Mouse (Mus musculus) forelimb bud, embryonic 11.5 days (tissue): ENCODE data around the gene Apoa2.
A peak's percentile ranks its signal among the peaks of the same experiment; 100 is the strongest.

Experiments used
- DNase-seq: peaks from one replicate; pipeline ENCODE4 v3.0.0-alpha.2; 2012; ENCODE audit warnings: low read depth, low spot score

Gene Apoa2

DNA sequence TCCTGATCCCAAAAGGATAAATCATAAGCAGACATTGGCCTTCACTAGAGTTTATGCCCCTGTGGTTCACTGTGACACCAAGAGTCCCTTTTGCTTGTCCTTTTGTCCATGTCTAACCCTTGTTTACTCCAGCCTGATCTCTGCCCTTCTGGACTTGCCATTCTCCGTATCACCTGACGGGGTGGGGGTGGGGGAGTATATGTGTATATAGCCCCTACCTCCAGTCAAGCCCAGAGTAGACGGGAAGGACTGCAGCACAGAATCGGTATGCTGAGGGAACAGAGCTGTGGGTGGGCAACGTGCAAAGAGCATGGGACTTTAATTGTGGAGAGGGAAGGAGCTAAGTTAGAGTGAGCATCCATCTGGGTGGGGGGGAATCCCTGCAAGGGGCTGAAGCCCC is at the start of gene Apoa2:
Apoa2 (plus strand) TSS at position 198 of the 400 bp plus-strand sequence.
- DNase-seq: no peak

DNA sequence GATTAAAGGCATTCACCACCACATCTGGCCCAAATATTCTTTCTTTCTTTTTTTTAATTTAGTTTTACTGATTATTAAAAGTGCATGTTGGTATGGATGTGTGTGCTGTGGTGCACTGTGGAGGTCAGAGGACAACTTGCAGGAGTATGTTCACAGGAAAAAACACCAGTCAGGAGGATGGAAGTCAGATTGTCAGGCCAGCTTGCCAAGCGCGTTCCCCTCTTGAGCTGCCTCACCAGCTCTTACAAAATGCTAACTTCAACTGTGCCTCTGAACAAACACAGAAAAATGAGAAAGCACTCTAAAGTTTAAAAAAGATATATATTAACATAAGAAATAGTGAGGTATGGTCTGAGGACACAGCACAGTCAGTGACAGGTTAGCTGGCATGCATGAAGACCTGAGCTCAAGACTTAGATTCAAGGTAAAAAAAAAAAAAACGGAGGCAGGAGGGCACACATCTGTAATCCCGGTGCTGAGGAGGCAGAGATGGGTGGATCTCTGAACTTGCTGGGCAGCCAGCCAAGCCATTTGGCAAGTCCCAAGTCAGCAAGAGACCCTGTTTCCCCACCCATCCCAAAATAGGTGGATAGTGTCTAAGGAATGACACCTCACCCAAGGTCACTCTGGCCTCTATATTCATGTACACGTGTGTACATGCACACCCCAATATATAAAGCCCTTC is 45.2 kb upstream of the Apoa2 start:
- no peak for DNase-seq

DNA sequence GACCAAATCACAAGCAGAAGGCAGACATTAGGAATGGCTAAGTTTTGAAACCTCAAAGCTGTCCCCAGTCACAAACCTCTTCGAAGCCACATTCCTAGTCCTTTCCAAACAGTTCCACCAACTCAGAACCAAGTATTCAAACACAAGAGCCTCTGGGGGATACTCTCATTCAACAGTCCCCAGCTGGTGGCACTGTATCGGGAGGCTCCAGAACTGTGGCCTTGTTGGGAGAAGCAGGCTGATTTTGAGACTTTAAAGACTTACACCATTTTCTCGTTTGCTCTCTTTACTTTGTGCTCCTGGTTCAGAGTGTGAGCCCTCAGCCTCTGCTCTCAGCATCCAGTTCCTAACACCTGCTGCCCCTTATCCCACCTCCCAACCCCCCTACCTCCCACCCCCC is 41.8 kb upstream of the Apoa2 start:
- no peak for DNase-seq

DNA sequence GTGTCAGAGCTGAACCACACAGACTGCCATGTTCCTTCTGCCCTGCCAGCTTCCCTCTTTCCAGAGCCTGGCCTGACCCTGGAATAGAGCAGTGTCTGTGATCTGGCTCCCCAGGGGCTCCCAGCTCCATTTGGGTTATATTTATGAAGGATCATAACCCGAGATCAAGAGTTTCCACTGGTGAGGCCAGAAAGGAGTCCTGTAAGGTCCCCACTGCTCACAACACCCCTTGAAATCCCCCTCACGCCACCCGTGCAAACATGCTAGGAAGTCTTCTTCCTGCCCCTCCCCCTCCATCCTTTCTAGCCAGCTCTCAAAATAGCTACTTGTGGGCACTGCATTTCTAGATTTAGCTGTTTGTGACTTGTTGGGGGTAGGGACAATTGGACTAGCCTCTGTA is 41.2 kb upstream of the Apoa2 start:
- DNase-seq: no peak

DNA sequence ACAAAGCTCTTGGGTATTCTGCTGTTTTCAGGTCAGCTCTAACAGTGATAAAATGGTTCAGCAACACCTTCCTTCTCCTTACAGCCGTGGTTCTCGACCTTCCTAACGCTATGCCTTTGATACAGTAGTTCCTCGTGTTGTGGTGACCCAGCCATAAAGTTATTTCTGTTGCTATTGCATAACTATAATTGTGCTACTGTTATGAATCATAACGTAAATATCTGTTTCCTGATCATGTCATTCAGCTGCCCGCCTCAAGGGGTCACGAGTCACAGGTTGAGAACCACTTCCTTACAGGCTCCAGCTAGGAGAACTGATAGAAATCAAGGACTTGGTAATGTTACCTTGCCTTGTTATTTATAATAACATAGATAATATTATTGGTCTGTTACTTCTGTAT is 40.5 kb upstream of the Apoa2 start:
- no peak for DNase-seq

DNA sequence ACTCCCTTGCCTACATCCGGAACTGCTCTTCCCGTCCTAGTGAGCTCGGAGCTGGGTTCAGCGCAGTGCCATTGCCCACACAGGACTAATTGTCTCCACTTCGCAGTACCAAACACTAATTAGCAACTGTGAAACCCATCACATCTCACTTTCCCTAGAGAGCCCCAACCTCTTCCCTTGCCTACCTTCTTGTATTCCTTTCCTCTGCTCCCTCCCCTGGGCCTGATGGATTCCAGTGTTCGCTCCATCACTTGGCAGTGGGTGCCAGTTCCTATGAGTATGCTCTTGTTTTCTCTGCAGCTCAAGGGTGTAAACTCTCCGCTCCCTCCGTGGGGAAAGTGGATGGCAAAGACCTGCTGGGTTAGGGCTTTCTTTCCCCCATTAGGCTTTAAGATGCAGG is 39.2 kb upstream of the Apoa2 start:
- no peak for DNase-seq

DNA sequence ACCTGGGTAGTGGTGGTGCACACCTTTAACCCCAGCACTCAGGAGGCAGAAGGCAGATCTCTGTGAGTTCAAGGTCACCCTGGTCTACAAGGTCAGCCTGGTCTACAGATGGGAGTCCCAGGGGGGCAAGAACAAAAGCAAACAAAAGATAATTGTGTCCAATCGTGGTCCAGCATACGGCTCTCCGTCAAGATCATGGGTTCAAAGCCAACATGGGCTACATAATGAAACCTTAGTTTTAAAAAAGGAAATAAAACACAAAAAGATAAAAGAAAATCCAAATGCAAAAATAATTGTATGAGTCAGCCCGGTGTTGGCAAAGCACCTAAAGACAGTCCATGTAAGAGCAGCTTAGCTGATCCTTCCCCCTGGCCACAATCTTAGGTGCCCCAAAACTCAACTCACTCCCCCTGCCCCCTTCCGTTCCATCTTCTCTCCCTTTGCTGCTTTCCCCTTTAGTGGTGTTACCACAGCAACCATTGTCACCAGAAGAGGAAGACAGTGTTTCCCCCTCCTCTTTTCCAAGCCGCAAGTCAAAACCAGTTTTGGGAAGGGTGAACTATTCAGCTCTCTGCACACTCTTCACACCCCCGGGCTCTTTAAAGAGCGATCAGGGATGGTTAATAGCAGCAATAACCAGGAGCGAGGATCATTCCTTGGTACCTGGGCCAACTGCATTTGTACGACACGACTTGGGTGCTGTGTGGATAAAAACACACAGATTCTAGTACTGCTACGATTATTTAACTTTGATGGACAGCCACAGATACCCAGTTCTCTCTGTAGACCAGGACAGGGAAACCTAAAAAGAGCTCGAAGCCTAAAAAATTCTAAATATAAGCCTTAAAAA is 36.8 kb upstream of the Apoa2 start:
- no peak for DNase-seq

DNA sequence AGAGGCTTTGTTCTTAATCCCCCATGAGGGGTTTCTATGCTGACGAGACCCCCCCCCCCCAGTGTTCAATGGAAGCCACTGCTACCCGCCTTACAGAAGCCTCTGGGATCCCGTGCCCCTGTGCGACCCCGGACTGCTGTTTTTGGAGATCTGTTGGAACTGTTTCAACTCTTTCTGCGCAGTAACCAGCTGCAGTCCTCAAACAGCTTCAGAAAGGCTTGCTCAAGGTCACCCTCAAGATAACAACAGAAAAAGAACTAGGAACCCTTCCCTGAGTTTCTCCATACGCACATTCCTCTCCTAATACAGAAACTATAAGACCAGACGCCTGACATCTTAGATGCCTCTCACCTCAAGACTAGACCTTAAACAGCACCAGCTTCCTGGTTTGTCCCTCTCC is 35.8 kb upstream of the Apoa2 start:
- DNase-seq: no peak

DNA sequence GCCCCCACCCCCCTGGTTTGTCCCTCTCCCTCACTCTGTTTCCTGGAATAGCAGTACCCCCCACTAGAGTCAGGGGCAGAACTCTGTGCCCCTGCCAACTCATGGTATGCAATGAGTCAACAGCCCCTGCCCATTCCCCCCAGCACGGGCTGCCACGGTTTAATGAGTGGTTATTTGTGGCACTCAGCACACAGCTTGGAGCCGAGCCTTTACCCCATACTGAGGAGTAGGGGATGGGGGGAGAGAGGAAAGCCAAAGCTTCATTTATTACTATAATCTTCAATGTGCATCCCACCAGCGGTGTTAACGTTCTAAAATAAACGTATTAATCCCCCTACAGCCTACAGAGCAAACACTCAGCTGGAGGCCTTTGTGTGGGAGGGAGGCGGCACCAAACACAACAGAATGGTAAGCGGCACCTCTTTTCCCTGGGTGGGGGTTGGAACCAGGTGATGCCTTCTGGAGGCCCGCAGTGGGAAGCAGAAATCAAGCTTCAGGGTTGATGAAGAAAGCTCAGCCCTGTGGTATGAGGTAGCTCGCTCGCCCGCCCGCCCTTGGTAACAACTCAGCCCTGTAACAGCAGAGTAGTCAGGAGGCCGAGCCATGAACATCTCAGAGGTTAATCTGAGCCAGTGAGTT is 35.3 kb upstream of the Apoa2 start:
- no peak for DNase-seq

DNA sequence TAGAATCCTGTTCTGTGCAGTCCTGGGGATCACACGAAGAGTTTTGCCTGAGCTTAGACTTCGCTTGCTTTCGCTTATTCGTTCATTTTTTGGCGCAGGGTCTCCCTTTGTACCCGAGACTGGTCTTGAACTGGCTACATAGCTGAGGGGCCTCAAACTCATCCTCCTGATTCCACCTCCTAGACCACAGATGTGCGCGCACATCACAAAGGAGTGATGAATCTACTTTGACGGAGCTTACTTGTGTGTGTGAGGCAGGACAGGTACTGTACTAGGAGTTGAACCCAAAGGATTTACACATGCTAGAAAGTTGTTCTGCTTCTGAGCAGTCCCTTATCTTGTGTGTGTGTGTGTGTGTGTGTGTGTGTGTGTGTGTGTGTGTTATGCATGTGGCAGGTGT is 34.0 kb upstream of the Apoa2 start:
- no peak for DNase-seq

DNA sequence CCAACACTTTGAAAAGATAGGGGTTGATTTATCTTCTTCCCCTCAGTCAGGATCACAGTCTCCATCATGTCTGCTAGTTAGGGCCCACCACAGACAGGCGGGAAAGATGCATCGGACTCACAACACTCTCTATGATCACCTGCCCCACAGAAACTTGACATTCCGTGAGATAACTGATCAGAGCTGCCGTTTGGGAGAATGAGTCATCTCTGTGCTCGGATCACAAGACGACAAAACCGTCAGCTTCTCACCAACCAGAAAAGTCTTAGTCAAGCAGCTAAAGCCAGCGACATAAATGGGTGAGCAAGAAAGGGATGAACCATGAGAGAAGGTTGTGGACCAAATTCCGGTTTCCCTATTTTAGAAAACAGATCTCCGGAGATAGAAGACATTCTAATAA is 32.6 kb upstream of the Apoa2 start:
- no peak for DNase-seq

DNA sequence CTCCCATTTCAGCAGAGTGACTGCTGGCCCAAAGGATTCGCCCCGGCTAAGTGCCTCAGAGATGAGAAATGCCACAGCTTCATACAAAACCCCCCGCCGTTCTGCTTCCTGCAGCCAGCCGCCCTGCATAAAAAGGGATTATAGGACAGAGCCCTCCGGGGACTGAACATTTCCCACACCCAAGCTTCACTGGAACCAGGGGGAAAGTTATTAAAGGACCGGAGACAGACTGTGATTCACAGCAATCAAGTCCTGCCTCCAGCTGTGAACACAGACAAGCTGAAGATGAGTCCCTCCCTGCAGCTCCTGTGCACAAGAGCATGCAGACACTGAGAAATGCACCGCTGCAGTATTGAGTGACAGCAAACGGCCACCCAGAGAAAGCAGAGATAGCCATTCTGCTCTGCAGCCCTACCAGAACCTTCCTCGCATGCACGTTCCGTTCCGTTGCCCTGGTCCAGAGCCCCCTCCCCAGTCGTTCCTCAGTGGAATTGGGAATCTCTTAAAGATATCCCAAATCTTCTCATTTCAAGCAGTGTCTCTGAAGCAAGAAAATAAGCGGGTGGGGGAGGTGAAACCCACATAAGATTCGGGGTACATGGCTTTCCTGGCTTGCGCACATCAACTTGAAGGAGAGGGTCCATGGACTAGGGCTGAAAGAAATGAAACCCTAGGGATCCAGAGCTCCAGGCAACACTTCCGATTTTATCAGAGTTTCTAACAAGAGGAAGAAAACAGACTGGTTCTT is 31.6 kb upstream of the Apoa2 start:
- DNase-seq: no peak

DNA sequence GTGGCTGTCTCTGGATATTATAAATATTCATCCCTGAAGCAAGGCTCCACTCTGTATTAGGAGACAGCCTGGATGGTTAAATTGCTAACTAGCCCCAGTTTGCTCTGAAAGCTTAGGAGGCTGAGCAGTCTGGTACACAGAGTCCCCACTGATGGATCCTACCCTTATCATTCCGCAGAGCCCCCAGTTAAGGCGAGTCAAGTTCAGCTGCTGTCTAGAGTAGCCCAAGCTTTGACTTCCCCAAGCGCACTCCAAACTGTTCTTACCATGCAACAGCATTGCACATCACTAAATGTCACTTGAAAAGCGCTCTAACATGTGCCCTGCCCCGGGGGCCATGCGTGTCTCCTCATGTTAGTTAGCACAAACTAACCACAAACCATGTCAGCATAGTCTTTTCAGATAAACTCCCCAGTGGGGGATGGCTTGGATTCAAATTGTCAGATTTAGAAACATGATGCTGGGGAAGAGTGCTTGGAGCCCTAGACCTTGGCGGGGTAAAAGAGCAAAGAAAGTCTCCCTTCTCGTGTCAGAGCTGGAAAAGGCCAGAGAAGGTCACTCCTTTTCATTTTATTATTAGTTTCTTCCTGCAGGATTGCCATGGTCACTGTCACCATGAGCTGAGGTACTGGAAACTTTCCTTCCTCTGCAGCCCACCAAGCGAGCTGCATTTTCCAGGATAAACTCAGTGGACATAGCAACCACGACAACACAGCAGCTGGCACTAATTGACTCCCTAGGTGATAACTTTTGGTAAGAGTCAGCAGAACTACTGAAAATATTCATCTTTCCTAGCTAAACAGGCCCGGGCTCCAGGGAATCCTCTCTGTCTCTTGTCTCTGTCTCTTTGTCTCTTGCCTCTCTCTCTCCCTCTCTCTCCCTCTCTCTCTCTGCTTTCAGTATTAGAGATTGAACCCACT is 30.7 kb upstream of the Apoa2 start:
- DNase-seq: no peak

DNA sequence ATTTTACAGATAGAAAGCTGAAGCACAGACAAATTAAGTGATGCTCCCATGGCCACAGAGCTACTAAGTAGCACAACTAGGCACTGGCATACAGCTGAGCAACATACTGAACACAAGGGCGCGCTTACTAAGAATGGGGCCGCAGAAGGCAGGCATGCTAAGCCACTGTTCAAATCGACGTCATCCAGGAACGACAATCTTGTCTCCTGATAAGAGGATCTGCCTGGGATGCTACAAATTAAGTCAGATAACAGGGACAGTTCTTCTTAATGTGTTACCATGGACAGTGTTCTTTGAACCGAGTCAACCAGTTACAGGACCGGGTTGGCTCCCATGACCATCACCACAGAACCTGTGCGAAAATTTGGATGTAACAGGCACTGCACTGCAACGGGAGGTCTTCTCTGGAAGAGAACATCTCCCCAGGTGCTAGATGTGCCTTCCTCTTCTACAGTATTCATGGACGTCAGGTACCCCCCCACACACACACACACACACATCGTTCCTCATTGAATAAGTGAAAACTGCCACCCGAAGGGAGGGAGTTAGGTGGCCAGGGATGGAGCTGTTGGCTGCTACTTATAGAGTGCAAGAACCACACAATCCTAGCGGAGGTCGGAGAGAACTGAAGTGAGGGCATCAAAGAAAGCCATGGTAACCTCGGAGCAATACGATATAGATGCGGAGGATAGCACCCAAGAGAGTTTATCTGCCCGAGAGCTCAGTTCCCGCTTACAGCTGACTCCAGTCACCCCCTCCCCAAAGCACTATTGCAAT is 29.6 kb upstream of the Apoa2 start:
- DNase-seq: no peak

DNA sequence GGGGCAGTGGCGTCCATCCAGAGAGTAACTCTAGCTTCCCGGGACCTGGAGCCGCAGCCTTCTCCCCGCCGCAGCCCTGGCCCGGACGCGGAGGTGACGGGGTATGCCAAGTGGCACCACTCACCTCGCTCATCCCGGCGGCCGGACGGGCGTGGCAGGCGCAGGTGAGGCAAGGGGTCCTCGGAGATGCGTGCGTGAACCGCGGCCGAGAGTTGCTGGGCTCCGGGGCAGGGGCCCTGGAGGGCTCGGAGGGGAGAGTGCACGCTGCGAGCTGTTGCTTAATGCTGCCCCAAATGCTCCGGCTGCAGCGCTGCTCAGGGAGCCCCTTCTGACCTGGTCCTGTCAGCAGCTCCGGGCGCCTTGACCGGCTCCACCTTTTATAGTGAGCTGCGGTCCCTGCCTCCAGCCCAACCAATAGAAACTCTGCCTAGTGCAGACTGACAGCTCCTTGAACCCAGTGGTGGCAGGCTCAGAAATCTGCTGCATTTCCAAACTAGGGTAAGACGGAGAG is 28.9 kb upstream of the Apoa2 start, which contains the start of gene Pcp4l1:
Pcp4l1 (minus strand) TSS at position 382 of the 511 bp plus-strand sequence.
- DNase-seq: peak; percentile 54

DNA sequence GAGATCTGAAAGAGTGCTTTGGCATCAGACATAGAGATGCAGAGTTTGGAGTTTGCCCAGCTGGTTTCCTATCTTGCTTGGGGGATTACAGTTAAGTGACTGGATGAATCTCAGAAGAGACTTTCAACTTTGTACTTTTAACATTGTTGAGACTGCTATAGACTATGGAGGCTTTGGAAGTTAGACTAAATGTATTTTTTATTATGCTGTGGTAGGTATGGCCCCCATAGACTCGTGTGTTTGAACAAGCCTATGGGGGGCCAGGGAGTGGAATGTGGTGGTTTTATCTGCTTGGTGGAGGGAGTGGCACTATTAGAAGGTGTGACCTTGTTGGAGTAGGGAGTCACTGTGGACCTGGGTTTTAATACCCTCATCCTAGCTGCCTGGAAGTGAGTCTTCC is 25.3 kb upstream of the Apoa2 start:
- no peak for DNase-seq

DNA sequence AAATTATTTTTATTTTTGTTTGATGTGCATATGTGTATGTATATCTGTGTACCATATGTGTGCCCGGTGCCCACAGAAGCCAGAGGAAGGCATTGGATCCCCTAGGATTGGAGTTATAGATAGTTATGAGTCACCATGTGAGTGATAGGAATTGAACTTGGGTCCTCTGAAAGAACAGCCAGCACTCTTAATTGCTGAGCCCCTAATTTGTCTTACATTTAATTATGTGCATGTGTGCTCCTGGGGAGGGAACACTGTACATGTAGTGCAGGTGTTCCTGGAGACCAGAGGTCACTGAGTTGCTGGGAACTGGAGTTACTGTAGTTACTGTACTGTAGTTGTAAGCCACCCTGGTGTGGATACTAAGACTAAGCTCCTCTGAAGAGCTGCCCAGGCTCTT is 24.1 kb upstream of the Apoa2 start:
- no peak for DNase-seq

DNA sequence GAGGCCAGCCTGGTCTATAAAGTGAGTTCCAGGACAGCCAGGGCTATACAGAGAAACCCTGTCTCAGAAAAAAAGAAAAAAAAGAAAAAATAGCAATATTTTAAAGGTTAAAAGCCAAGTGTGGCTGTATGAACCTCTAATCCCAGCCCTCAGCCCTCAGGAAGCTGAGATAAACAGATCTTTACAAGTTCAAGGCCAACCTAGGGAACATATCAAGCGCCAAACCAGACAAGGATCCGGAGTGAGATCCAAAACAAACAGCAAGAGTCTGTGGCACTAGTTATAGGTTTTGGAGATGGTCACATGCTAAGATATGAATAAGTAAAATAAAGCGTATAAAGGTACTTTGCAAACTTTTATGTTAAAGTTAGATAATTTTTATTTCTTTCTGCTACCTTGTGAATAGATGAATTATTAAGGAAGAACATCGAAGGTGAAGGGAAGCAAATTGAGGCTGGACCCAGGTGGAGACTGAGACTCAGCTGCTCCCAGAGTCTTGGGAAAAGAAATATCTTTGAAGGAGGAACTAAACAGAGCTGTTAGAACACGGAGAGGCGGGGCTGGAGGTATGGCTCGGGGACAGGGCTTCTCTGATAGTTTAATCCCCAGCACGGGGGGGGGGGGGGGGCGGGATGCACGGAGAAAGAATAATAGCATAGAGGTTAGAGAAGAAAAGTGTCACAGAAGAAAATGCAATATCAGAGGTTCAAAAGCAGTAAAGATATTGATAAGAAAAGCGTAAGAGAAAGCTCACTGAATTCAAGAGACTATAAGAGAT is 21.2 kb upstream of the Apoa2 start:
- DNase-seq: no peak

DNA sequence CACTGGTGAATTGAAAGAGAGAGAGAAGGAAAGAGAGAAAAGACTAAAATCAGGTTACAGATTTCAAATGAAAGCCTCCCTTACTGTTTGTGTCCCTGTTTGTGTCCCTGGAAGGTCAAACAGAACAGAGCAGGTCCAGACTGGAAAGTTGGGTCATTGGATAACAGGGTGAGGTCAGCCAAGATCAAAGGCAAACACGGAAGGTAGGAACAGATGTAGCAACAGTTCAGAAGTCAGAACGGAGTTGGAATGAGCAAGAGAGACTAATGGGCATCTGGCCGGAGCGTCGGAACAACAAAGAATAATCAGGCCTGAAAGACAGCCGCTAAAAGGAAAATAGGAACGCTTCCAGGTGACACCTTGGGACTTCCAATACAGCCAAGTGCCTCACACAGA is 20.6 kb upstream of the Apoa2 start:
- no peak for DNase-seq
